In genomic region chr11:31787917-31788703, GRCm38 (mm10) we compare ENCODE assay signal across 19 mouse cellular contexts.
DNase-seq lines count a peak whose midpoint lies in the region; ATAC-seq and TF ChIP-seq lines count a peak whose summit lies in the region.
"Had no signal": no experiment of that assay in that cellular context is flagged by ENCODE, and none has a peak within 500 bp of the region (broad histone marks: within the 10 kb centered on the region; RNA-seq: fewer than 3 reads in every experiment).

No protein-coding gene starts in this region.

- H3K9me3 ChIP-seq in kidney, postnatal 0 days (replicated peaks; ENCODE audit: low read length): no peaks in the 10 kb centered on the region
- H3K9me3 ChIP-seq in lung, embryonic 16.5 days (ENCODE audit: control insufficient read depth, low read length): peaks cover 4% of the 10 kb centered on the region; the same call in 1 of the 2 replicates
- peaks cover 5% of the 10 kb centered on the region; the same call in 1 of the 2 replicates for H3K9me3 ChIP-seq in stomach, embryonic 16.5 days (replicated peaks; ENCODE audit: control insufficient read depth, low read length)
- H3K9me3 ChIP-seq in stomach, postnatal 0 days (ENCODE audit: control insufficient read depth, low read length): no peaks in the 10 kb centered on the region
- H3K9me3 ChIP-seq: embryonic facial prominence, embryonic 15.5 days; forebrain, embryonic 15.5 days had no signal

- no peak overlapping the region for H3K4me3 ChIP-seq in kidney, postnatal 0 days (replicated peaks; ENCODE audit: low read depth, low read length)
- no peak overlapping the region for H3K4me3 ChIP-seq in lung, embryonic 16.5 days (ENCODE audit: low read length)
- no peak overlapping the region for H3K4me3 ChIP-seq in stomach, embryonic 16.5 days (replicated peaks; ENCODE audit: low read length)
- no peak overlapping the region for H3K4me3 ChIP-seq in stomach, postnatal 0 days (ENCODE audit: low read depth, low read length)
- H3K4me3 ChIP-seq: embryonic facial prominence, embryonic 15.5 days; forebrain, embryonic 15.5 days; heart, embryonic 13.5 days had no signal

- H3K36me3 ChIP-seq in kidney, postnatal 0 days (ENCODE audit: insufficient read depth, low read length): no peaks in the 10 kb centered on the region
- no peaks in the 10 kb centered on the region for H3K36me3 ChIP-seq in lung, embryonic 16.5 days (ENCODE audit: control insufficient read depth, insufficient read depth, low read length)
- H3K36me3 ChIP-seq in stomach, embryonic 16.5 days (ENCODE audit: control insufficient read depth, insufficient read depth, low read length): no peaks in the 10 kb centered on the region
- no peaks in the 10 kb centered on the region for H3K36me3 ChIP-seq in stomach, postnatal 0 days (ENCODE audit: control insufficient read depth, insufficient read depth, low read length)
- H3K36me3 ChIP-seq: embryonic facial prominence, embryonic 15.5 days; forebrain, embryonic 15.5 days; heart, embryonic 13.5 days had no signal

- peak; percentile 57 for DNase-seq in kidney, postnatal 0 days (ENCODE audit: low spot score)
- DNase-seq in kidney, adult 18-20 months: no peak
- no peak for DNase-seq in lung, postnatal 14 days
- no peak for DNase-seq in stomach, postnatal 0 days (ENCODE audit: low spot score)
- DNase-seq in urinary bladder, postnatal 10 days (ENCODE audit: low spot score): no peak
- DNase-seq: adrenal gland, adult 2 months; adrenal gland, postnatal 36 days; cerebellum, adult 11 months; cerebellum, adult 8-10 months; cerebellum, postnatal 14 days; embryo, embryonic 11 days; gastrocnemius, postnatal 36 days; heart, adult 11 months; heart, postnatal 36 days had no signal

- H3K4me2 ChIP-seq in kidney, postnatal 0 days (ENCODE audit: low read length): no peak overlapping the region
- H3K4me2 ChIP-seq in lung, embryonic 16.5 days (ENCODE audit: low read depth, low read length): no peak overlapping the region
- no peak overlapping the region for H3K4me2 ChIP-seq in stomach, embryonic 16.5 days (ENCODE audit: low read depth, low read length)
- H3K4me2 ChIP-seq in stomach, postnatal 0 days (replicated peaks; ENCODE audit: low read depth): no peak overlapping the region
- H3K4me2 ChIP-seq: embryonic facial prominence, embryonic 15.5 days; forebrain, embryonic 15.5 days; heart, embryonic 13.5 days had no signal

- no peak overlapping the region for H3K9ac ChIP-seq in kidney, postnatal 0 days (ENCODE audit: low read depth, low read length)
- H3K9ac ChIP-seq in lung, embryonic 16.5 days (ENCODE audit: low read length): no peak overlapping the region
- H3K9ac ChIP-seq in stomach, embryonic 16.5 days (ENCODE audit: low read length): no peak overlapping the region
- no peak overlapping the region for H3K9ac ChIP-seq in stomach, postnatal 0 days (ENCODE audit: low read length)
- H3K9ac ChIP-seq: embryonic facial prominence, embryonic 15.5 days; forebrain, embryonic 15.5 days; heart, embryonic 13.5 days had no signal

- H3K4me1 ChIP-seq in kidney, postnatal 0 days (replicated peaks; ENCODE audit: insufficient read depth, low read length): no peaks in the 10 kb centered on the region
- no peaks in the 10 kb centered on the region for H3K4me1 ChIP-seq in lung, embryonic 16.5 days (replicated peaks; ENCODE audit: control insufficient read depth, insufficient read depth, low read length)
- H3K4me1 ChIP-seq in stomach, embryonic 16.5 days (ENCODE audit: control insufficient read depth, insufficient read depth, low read length): no peaks in the 10 kb centered on the region
- no peaks in the 10 kb centered on the region for H3K4me1 ChIP-seq in stomach, postnatal 0 days (replicated peaks; ENCODE audit: control insufficient read depth, insufficient read depth)
- H3K4me1 ChIP-seq: embryonic facial prominence, embryonic 15.5 days; forebrain, embryonic 15.5 days; heart, embryonic 13.5 days had no signal

- H3K27me3 ChIP-seq in kidney, postnatal 0 days (ENCODE audit: insufficient read depth, low read length): no peaks in the 10 kb centered on the region
- no peaks in the 10 kb centered on the region for H3K27me3 ChIP-seq in lung, embryonic 16.5 days (ENCODE audit: control insufficient read depth, insufficient read depth, low read depth, low read length)
- no peaks in the 10 kb centered on the region for H3K27me3 ChIP-seq in stomach, embryonic 16.5 days (ENCODE audit: control insufficient read depth, insufficient read depth, low read length)
- no peaks in the 10 kb centered on the region for H3K27me3 ChIP-seq in stomach, postnatal 0 days (ENCODE audit: control insufficient read depth, insufficient read depth, low read length)
- H3K27me3 ChIP-seq: embryonic facial prominence, embryonic 15.5 days; forebrain, embryonic 15.5 days; heart, embryonic 13.5 days had no signal

- no peak overlapping the region for H3K27ac ChIP-seq in kidney, postnatal 0 days
- no peak overlapping the region for H3K27ac ChIP-seq in lung, embryonic 16.5 days (ENCODE audit: low read length)
- H3K27ac ChIP-seq in stomach, embryonic 16.5 days (ENCODE audit: low read length): no peak overlapping the region
- H3K27ac ChIP-seq in stomach, postnatal 0 days (replicated peaks): no peak overlapping the region
- H3K27ac ChIP-seq: embryonic facial prominence, embryonic 15.5 days; forebrain, embryonic 15.5 days; heart, embryonic 13.5 days had no signal

- ATAC-seq in kidney, postnatal 0 days (replicated peaks; ENCODE audit: low FRiP score, low read depth): peak; percentile 79
- peak; percentile 41 for ATAC-seq in lung, embryonic 16.5 days (ENCODE audit: low read depth)
- ATAC-seq in stomach, embryonic 16.5 days (ENCODE audit: insufficient read depth, low FRiP score): peak; percentile 13; the same call in 1 of the 2 replicates
- ATAC-seq in stomach, postnatal 0 days (ENCODE audit: low FRiP score, low TSS enrichment): no peak
- ATAC-seq: forebrain, embryonic 15.5 days had no signal

- 14% methylated on average over 2 of the region's 2 CpGs for WGBS in kidney, postnatal 0 days
- WGBS in lung, embryonic 16.5 days: 36% methylated on average over 2 of the region's 2 CpGs
- 37% methylated on average over 2 of the region's 2 CpGs for WGBS in stomach, embryonic 16.5 days
- 40% methylated on average over 2 of the region's 2 CpGs for WGBS in stomach, postnatal 0 days

- TF ChIP-seq CTCF in kidney, postnatal 0 days (IDR thresholded peaks at IDR 0.05; ENCODE audit: low read depth): no peak
- no peak for TF ChIP-seq CTCF in stomach, postnatal 0 days (IDR thresholded peaks at IDR 0.05; ENCODE audit: low read depth)

- no peak for TF ChIP-seq EP300 in stomach, postnatal 0 days (optimal IDR thresholded peaks at IDR 0.05)
